Comparison of ENCODE assay signal across 11 mouse cellular contexts in the genomic region with DNA sequence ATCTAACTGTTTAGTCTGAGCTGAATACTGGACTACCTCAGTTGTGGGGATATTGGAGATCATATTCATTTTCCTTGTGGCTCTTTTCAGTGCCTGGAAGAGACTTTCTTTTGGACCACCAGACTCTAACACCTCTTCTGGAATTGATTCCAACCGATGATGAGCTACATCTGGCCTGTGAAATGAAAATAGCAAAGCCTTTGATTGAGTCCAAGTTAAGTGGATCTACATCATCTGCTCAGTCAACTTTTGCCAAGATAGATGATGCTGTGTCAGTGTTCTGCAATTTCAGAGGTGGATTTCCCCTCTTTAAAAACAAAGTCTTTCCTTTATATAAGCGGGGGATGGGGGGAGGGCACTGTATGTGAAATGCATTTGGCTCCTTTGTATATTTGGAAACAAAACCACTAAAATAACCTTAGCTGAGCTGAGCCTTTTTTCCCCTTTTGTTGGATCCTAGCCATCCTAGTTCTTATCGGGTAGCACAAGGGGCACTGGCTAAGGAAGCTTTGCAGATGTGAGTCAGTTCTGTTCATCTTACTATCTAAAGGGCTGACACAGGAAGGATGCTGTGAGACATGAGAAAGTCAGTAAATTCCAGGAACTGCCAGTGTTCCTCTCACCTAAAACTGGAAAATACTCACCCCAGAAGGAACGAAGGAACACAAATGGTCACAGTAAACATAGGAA.
DNase-seq lines count a peak whose midpoint lies in the region; ATAC-seq lines count a peak whose summit lies in the region.
"Had no signal": no experiment of that assay in that cellular context is flagged by ENCODE, and none has a peak within 500 bp of the region (broad histone marks: within the 10 kb centered on the region; RNA-seq: fewer than 3 reads in every experiment).

No protein-coding gene starts in this region.

- ATAC-seq in frontal cortex, adult (ENCODE audit: low TSS enrichment): peak; percentile 89
- ATAC-seq in activated CD4-positive, CD25-positive, alpha-beta regulatory T cell, adult 4 months: no peak
- ATAC-seq: intestine, embryonic 16.5 days; midbrain, embryonic 13.5 days had no signal

- DNase-seq in frontal cortex, postnatal 14 days (ENCODE audit: low spot score in 2 of 2): no peak
- DNase-seq in left cerebral cortex, adult 18-20 months (ENCODE audit: low spot score in 2 of 2): peak; percentile 7 to 18
- no peak for DNase-seq in left cerebral cortex, adult 11 months (ENCODE audit: low spot score)
- DNase-seq in brain, adult 2 months (ENCODE audit: low read depth, low spot score): peak; percentile 71
- DNase-seq in layer of hippocampus, adult 9-11 months: peak; percentile 46
- no peak for DNase-seq in retina, postnatal 1 day
- DNase-seq: thymus, postnatal 4 days had no signal

Comparison
In these comparisons a context has a peak if more than half of its experiments do, and no peak if none do; other contexts are left out.
1. DNase-seq: peak in left cerebral cortex, adult 18-20 months (2 of 2), brain, adult 2 months (single experiment) and layer of hippocampus, adult 9-11 months (single experiment); none in frontal cortex, postnatal 14 days (0 of 2), left cerebral cortex, adult 11 months (single experiment) and retina, postnatal 1 day (single experiment).